Mouse (Mus musculus): ENCODE results near the gene Sgcd.

Gene Sgcd

GRCm38 (mm10) chr11:47988697-47989533 is at the start of gene Sgcd:
Gene Sgcd, minus strand, starts transcription at chr11:47988969.
- DNase-seq (ENCODE audit: extremely low read depth, insufficient read length, low spot score): no peak

DNA sequence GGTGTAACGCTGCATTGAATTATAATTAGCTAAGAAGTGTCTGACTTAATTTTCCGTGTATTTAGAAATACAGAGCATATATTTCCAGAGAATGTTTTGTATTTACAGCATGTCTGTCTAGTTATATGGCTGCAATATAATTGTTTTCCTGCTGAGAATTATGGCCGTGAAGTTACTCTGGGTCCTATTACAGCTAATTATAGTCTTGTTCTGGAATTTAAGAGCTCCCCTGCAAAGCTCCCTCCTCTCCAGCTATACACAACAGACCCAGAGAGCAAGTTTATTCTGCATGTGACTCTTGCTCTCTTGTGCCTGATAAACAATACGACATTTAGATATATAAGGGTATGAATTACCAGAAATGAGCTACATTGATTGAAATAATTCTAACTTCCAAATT is 49.3 kb upstream of the Sgcd start:
- no peak for DNase-seq (ENCODE audit: extremely low read depth, insufficient read length, low spot score)

DNA sequence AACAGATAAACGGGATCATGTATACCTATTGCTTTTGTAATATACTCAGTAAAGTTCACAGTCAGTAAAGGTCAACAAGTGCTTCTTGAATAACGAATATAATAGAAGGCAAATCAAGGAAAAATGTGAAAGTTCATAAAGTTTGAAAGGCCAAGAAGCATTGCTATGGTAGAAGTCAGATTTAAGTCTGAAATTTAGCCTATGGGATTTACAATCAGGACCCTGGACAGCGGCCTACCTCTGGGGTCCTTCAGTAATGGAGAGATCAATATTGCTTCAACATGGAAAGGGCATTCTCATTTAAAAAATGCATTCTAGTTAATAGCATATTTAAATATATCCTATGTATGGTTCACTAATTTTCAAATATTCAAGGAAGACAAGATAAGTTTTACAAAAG is 24.1 kb upstream of the Sgcd start:
- DNase-seq (ENCODE audit: extremely low read depth, insufficient read length, low spot score): no peak

GRCm38 (mm10) chr11:47988333-47988696 is 454 bp downstream of the Sgcd start:
- DNase-seq (ENCODE audit: extremely low read depth, insufficient read length, low spot score): no peak

DNA sequence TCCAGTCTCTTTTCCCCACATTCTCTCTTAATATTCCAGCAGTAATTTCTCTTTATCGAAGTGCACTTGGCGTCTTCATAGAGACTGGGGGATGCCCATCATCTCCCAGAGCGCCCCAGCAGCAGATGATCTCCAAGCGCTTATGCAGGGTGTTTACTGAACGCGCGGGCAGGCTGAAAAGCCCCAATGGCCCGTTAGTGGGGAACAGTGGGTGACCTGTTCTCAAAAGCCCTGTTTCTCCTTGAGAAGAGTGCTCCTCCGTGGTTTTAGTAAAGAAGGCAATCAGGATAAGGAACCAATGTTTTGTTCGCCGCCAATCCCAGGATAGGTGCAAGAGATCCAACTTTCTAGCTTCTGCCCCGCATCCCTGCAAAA is 889 bp downstream of the Sgcd start:
- no peak for DNase-seq (ENCODE audit: extremely low read depth, insufficient read length, low spot score)

- DNase-seq (ENCODE audit: extremely low read depth, insufficient read length, low spot score): no peak
Measured at GRCm38 (mm10) chr11:47987251-47987892, 1.4 kb downstream of the Sgcd start.

GRCm38 (mm10) chr11:47982152-47982551 is 6.6 kb downstream of the Sgcd start:
- DNase-seq (ENCODE audit: extremely low read depth, insufficient read length, low spot score): no peak

DNA sequence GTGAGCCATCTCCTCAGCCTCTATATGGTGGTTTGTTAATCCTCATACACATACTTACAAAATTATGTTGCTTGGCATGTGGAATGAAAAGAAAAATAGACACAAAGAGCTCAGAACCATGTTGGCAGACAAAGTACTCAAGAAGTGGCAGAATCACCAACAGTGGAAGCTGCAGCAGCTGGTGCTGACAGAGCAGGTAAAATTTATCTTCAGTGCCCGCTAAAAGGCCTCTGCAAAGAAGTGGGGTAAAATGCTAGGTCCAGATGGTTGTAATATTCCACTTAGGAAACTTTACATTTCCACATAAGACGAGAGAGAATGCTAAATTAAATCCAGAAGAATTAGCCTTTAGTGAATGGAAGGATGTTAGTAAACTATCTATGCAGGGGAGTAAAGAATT is 7.7 kb downstream of the Sgcd start:
- no peak for DNase-seq (ENCODE audit: extremely low read depth, insufficient read length, low spot score)

- DNase-seq (ENCODE audit: extremely low read depth, insufficient read length, low spot score): no peak
Measured at GRCm38 (mm10) chr11:47953291-47953690, 35.5 kb downstream of the Sgcd start.

GRCm38 (mm10) chr11:47952366-47952765 is 36.4 kb downstream of the Sgcd start:
- DNase-seq (ENCODE audit: extremely low read depth, insufficient read length, low spot score): no peak

DNA sequence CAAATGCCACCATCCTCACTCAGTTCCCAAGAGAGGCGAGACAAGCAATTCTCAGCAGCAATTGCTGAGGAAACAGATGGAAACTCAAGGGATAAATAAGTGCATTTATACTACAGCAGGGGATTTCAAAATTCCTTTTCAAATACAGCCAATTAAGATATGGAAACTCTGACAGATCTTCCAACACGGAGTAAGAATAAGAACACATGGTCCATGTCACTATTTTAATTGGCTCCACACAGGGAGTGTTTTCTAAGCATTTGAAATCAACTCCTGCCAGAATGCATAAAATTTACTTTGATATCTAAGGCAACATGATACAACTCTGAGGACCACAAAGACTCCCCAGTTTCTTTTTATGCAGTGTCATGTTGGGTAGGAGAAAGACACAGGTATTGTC is 49.0 kb downstream of the Sgcd start:
- no peak for DNase-seq (ENCODE audit: extremely low read depth, insufficient read length, low spot score)

GRCm38 (mm10) chr11:47917616-47918015 is 71.2 kb downstream of the Sgcd start:
- no peak for DNase-seq (ENCODE audit: extremely low read depth, insufficient read length, low spot score)

GRCm38 (mm10) chr11:47891617-47892172 is 97.1 kb downstream of the Sgcd start:
- DNase-seq (ENCODE audit: extremely low read depth, insufficient read length, low spot score): no peak

- no peak for DNase-seq (ENCODE audit: extremely low read depth, insufficient read length, low spot score)
Measured at GRCm38 (mm10) chr11:47890315-47890714, 98.5 kb downstream of the Sgcd start.

DNA sequence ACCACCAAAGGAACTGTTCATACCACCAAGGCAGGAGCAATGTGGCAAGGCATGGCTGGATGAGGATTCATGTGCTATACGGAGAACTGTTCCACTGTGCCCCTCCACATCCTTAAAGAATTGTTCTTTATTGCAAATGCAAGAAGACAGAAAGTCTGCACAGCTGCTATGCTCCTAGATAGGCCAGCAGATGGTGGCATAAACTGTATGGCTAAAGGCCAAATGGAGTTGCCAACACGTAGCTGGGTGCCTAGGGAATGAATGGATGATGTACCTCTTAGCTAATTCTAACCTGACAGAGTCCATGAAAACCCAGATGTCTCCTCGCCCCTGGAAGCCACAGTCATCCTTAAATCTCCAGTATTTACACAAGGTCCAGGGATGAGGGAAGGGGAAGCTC is 103.5 kb downstream of the Sgcd start:
- no peak for DNase-seq (ENCODE audit: extremely low read depth, insufficient read length, low spot score)

- no peak for DNase-seq (ENCODE audit: extremely low read depth, insufficient read length, low spot score)
Measured at GRCm38 (mm10) chr11:47883545-47883944, 105.2 kb downstream of the Sgcd start.

- no peak for DNase-seq (ENCODE audit: extremely low read depth, insufficient read length, low spot score)
Measured at GRCm38 (mm10) chr11:47876633-47877170, 112.1 kb downstream of the Sgcd start.

DNA sequence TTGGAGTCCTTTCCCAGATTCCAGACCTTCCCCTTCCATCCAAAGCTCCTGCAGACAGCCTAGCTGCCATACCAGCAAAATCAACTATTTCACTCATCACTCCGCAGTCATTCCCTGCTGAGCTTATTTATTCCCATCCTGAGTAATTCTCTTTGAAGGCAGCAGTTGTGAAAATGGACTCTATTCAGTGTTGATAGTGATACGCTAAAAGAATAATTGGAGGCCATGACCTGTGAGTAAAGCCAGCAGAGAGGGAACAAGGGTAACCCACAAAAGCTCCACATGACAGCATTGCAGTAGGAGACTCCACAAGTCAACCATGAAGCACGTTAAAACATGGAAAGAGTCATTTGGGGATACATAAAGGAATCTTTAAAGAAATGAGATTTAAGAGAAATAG is 142.9 kb downstream of the Sgcd start:
- no peak for DNase-seq (ENCODE audit: extremely low read depth, insufficient read length, low spot score)

- DNase-seq (ENCODE audit: extremely low read depth, insufficient read length, low spot score): no peak
Measured at GRCm38 (mm10) chr11:47833283-47833682, 155.5 kb downstream of the Sgcd start.

GRCm38 (mm10) chr11:47810307-47810706 is 178.5 kb downstream of the Sgcd start:
- no peak for DNase-seq (ENCODE audit: extremely low read depth, insufficient read length, low spot score)

DNA sequence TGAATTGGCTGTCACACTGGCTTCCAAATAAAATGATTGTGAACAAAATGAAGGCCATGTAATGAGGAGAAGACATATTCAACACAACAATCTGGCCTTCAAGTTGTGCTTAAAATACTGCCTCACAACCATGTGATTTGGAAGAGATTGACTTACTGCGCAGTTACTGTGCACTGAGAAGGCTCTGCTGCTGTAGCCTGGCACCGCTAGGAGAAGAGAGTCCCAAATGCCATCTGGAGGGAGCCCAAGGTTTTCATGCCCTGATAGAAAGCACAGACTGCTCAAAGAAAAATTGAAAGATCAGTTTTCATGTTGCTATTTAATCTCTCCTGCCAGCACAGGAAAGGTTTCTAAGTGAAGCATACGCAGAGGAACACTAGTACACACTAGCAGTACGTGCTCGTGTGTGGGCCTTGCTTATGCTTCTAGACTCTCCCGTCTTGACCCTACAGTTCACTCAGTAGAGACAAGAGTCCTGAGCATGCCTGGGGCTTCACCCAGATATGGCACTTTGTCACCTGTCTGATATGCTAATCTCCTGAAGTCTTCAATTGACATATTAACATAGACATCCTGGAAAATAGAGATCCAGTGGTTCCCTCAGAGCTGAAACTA is 184.6 kb downstream of the Sgcd start:
- DNase-seq (ENCODE audit: extremely low read depth, insufficient read length, low spot score): no peak

- no peak for DNase-seq (ENCODE audit: extremely low read depth, insufficient read length, low spot score)
Measured at GRCm38 (mm10) chr11:47777916-47778226, 210.9 kb downstream of the Sgcd start.
